Mouse (Mus musculus) Patski (cell line): ENCODE data around the gene Syngr3. TPM values are rescaled to one million over a fixed set of nuclear protein-coding genes. Genes with fewer than 3 reads are reported as not detected.

Experiments used
- ATAC-seq: fragments of 100-300 bp; one replicate; pipeline ENCODE4 v1.8.0; 2021
- CTCF ChIA-PET: fragments of 350-600 bp; sonication (Branson Sonifier 250); formaldehyde crosslinking; loops from one replicate; lab custom pipeline; 2022; ENCODE audit warnings: inconsistent platforms; lab: Charles Lee
- POLR2A ChIA-PET: fragments of 350-600 bp; sonication (Branson Sonifier 250); formaldehyde crosslinking; loops from one replicate; lab custom pipeline; 2022; ENCODE audit warnings: antibody characterized with exemption, inconsistent platforms; lab: Charles Lee
- DNase-seq: peaks from one replicate; pipeline ENCODE4 v3.0.0-alpha.2; 2011; ENCODE audit warnings: low read depth, low spot score
- H3K27me3 ChIP-seq: fragments of 371-371 bp; one replicate; pipeline ENCODE4 v1.5.1; 2021
- CTCF ChIP-seq: fragments of 100-300 bp; IDR thresholded peaks from one replicate; pipeline ENCODE4 v1.5.1; 2021
- in situ Hi-C: fragments of 300-500 bp; cut with MboI; formaldehyde crosslinking; loops from 3 replicates; pipeline ENCODE4 v1.11.1; 2018; ENCODE audit warnings: low pct_unique_long_range_greater_than_20kb, mixed read lengths
- polyA plus RNA-seq: library from polyadenylated mRNA; unstranded; gene quantifications from one replicate; pipeline ENCODE4 v1.2.3, GENCODE M21; 2021

Gene Syngr3
- polyA plus RNA-seq, 1 experiment from 2014 or later = 2.7 TPM

- ChIA-PET POLR2A (no interaction called here), CTCF (interaction anchor here (1.6 kb wide), 1 partner anchor 9 kb away, joined by 5 read pairs; no protein-coding TSS in a partner anchor)
- ATAC-seq (no peak), DNase-seq (no peak)
- no peak for TF ChIP-seq CTCF
- H3K27me3 ChIP-seq = no peaks in the 10 kb centered on the region
- in situ Hi-C loops = no loop called here
These were observed 51.5 kb downstream of the Syngr3 start for GRCm38 (mm10) chr17:24638214-24638613.

GRCm38 (mm10) chr17:24636781-24637481, 52.8 kb downstream of the Syngr3 start:
- ATAC-seq (no peak), DNase-seq (no peak)
- ChIA-PET POLR2A (interaction anchor here (0.6 to 1.3 kb wide), 3 partner anchors 25 to 84 kb away, joined by 3 to 4 read pairs (median 3); partner anchors contain the start of gene Zfp598), CTCF (interaction anchor here (1.6 kb wide), 1 partner anchor 8 kb away, joined by 5 read pairs; no protein-coding TSS in a partner anchor)
- TF ChIP-seq CTCF = no peak
- H3K27me3 ChIP-seq = no peaks in the 10 kb centered on the region
- in situ Hi-C loops = no loop called here

DNA sequence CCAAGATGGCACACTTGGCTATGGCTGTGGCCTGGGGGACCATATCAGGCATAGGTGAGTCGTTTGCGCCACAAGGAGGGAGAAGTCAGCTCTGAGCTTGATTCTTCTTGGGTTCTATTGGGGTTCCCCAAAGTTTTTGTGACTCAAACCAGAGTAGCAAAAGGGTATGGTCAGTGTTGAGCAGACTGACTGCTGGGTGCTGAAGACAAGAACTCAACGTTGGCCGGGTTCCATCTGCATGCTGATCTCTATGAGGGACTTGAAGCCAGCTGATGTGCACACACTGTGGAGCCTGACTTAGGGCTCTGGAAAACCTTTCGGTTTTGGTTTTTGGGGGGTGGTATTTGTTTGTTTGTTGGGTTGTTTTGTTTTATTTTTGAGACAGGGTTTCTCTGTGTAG, 54.1 kb downstream of the Syngr3 start:
- ATAC-seq = no peak
- no peaks in the 10 kb centered on the region for H3K27me3 ChIP-seq
- in situ Hi-C loops = no loop called here
- TF ChIP-seq CTCF = no peak
- CTCF ChIA-PET = no interaction called here
- POLR2A ChIA-PET = interaction anchor here (1.1 kb wide), 1 partner anchor 8 kb away, joined by 3 read pairs; no protein-coding TSS in a partner anchor
- DNase-seq = no peak

Other genes starting within 250 kb of the Syngr3 start
- gene Dnase1l2, start 246.8 kb downstream of the Syngr3 start, polyA plus RNA-seq = 3.5 TPM
- gene E4f1, start 219.6 kb downstream of the Syngr3 start, polyA plus RNA-seq = 36.9 TPM
- 41.3 TPM for gene Pgp, start 219.6 kb downstream of the Syngr3 start, polyA plus RNA-seq
- 0.06 TPM for gene Bricd5, start 216.1 kb downstream of the Syngr3 start, polyA plus RNA-seq
- gene Mlst8, start 210.9 kb downstream of the Syngr3 start, polyA plus RNA-seq = 23.1 TPM
- gene Caskin1, start 201.4 kb downstream of the Syngr3 start, polyA plus RNA-seq = 1.0 TPM
- gene Traf7, start 162.0 kb downstream of the Syngr3 start, polyA plus RNA-seq = 154 TPM
- 0.40 TPM for gene Rab26, start 155.7 kb downstream of the Syngr3 start, polyA plus RNA-seq
- gene Pkd1, start 140.1 kb downstream of the Syngr3 start, polyA plus RNA-seq = 41.0 TPM
- gene Tsc2, start 57.3 kb downstream of the Syngr3 start, polyA plus RNA-seq = 93.5 TPM
- gene Nthl1, start 57.3 kb downstream of the Syngr3 start, polyA plus RNA-seq = 33.4 TPM
- 32.3 TPM for gene Slc9a3r2, start 39.6 kb downstream of the Syngr3 start, polyA plus RNA-seq
- not detected for gene Npw, start 31.5 kb downstream of the Syngr3 start, polyA plus RNA-seq
- 48.0 TPM for gene Zfp598, start 20.3 kb downstream of the Syngr3 start, polyA plus RNA-seq
- gene Gfer, start 6.2 kb upstream of the Syngr3 start, polyA plus RNA-seq = 47.6 TPM
- gene Noxo1, start 6.3 kb upstream of the Syngr3 start, polyA plus RNA-seq = 2.4 TPM
- gene Tbl3, start 17.7 kb upstream of the Syngr3 start, polyA plus RNA-seq = 66.1 TPM
- gene Rnf151, start 28.1 kb upstream of the Syngr3 start, polyA plus RNA-seq = 0.08 TPM
- 1,141 TPM for gene Rps2, start 28.2 kb upstream of the Syngr3 start, polyA plus RNA-seq
- 362 TPM for gene Ndufb10, start 34.5 kb upstream of the Syngr3 start, polyA plus RNA-seq
- 0.15 TPM for gene Rpl3l, start 37.9 kb upstream of the Syngr3 start, polyA plus RNA-seq
- 100 TPM for gene Msrb1, start 46.7 kb upstream of the Syngr3 start, polyA plus RNA-seq
- 2.9 TPM for gene Hs3st6, start 63.0 kb upstream of the Syngr3 start, polyA plus RNA-seq
- gene Meiob, start 114.3 kb upstream of the Syngr3 start, polyA plus RNA-seq = 0.09 TPM
- 116 TPM for gene Hagh, start 150.2 kb upstream of the Syngr3 start, polyA plus RNA-seq
- gene Fahd1, start 160.4 kb upstream of the Syngr3 start, polyA plus RNA-seq = 41.2 TPM
- 0.12 TPM for gene Igfals, start 176.0 kb upstream of the Syngr3 start, polyA plus RNA-seq
- gene Nubp2, start 196.4 kb upstream of the Syngr3 start, polyA plus RNA-seq = 49.8 TPM
- gene Spsb3, start 196.7 kb upstream of the Syngr3 start, polyA plus RNA-seq = 32.4 TPM
- gene Eme2, start 205.1 kb upstream of the Syngr3 start, polyA plus RNA-seq = 21.4 TPM
- gene Mrps34, start 205.2 kb upstream of the Syngr3 start, polyA plus RNA-seq = 115 TPM
- 39.8 TPM for gene Nme3, start 206.5 kb upstream of the Syngr3 start, polyA plus RNA-seq
- gene Mapk8ip3, start 247.0 kb upstream of the Syngr3 start, polyA plus RNA-seq = 66.3 TPM